Mouse (Mus musculus): Measurements from ENCODE around the gene Crygb.

- TF ChIP-seq POLR2A (IDR thresholded peaks at IDR 0.05; ENCODE audit: borderline replicate concordance, extremely low read depth, low read depth, low read length) (no peak), CTCF (IDR thresholded peaks at IDR 0.05; ENCODE audit: insufficient read depth, low read length) (no peak)
Observed at GRCm38 (mm10) chr1:65112807-65113196, 30.7 kb upstream of the Crygb start.

Data from lung, adult 2 months (tissue).